Mouse (Mus musculus) forebrain, embryonic 10.5 days (tissue): Measurements from ENCODE around the gene Pthlh. TPM values are rescaled to one million over a fixed set of nuclear protein-coding genes. Genes with fewer than 3 reads are reported as not detected.

Experiments used
- DNase-seq: peaks from one replicate; pipeline ENCODE4 v3.0.0-alpha.2; 2017; ENCODE audit warnings: low spot score; ENCODE audit errors: extremely low spot score
- H3K27ac ChIP-seq: fragments of 300-500 bp; sonication (generic); 2 replicates; pipeline ENCODE4 v1.5.1; 2016; ENCODE audit warnings: mild to moderate bottlenecking
- H3K27me3 ChIP-seq: fragments of 300-500 bp; sonication (generic); 2 replicates; pipeline ENCODE4 v1.6.1; 2016; ENCODE audit warnings: mild to moderate bottlenecking; ENCODE audit not compliant: poor library complexity, severe bottlenecking
- H3K36me3 ChIP-seq: fragments of 300-500 bp; sonication (generic); replicated peaks from 2 replicates; pipeline ENCODE4 v1.6.1; 2016; ENCODE audit warnings: mild to moderate bottlenecking, moderate library complexity
- H3K4me1 ChIP-seq: fragments of 300-500 bp; sonication (generic); 2 replicates; pipeline ENCODE4 v1.6.1; 2016
- H3K4me3 ChIP-seq: fragments of 300-500 bp; sonication (generic); 2 replicates; pipeline ENCODE4 v1.5.1; 2016; ENCODE audit warnings: mild to moderate bottlenecking, moderate library complexity
- H3K9me3 ChIP-seq: fragments of 300-500 bp; sonication (generic); 2 replicates; pipeline ENCODE4 v1.6.1; 2016; ENCODE audit warnings: mild to moderate bottlenecking, moderate library complexity
- WGBS: fragments of 180-500 bp; shearing (Covaris S2); methylation state at CpG from one replicate; pipeline ENCODE4 v1.1.7; 2016; 5-methylcytosine and 5-hydroxymethylcytosine counted together
- polyA plus RNA-seq: library from polyadenylated mRNA; unstranded; fragments of >200 nt; fragmentation: Nextera tagmentation; extraction: Ambion mirVana; gene quantifications from 2 replicates; pipeline ENCODE4 v1.2.1, GENCODE M21; 2016

The Pthlh gene
- polyA plus RNA-seq, 1 experiment from 2014 or later, result 2.3 TPM

DNA sequence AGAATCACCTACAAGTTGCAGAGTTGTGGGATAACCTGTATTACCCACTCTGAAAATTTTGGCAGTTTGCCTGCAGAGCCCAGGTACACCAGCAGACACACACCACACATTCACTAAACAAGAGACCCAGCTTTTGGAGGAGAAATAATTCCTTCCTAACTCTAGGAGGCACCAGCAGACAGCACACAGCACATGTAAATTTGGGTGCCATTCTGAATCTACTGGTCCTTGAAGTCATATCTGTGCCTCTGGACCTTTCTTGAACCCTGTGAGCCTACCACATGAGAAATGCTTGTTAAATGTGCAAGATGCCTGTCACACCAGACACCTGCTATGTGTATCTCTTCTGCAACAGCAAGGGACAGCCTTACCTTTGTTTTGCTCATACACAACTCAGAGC is 19.7 kb downstream of the Pthlh start:
- no peaks in the 10 kb centered on the region for H3K9me3 ChIP-seq
- H3K4me1 ChIP-seq, result no peaks in the 10 kb centered on the region
- no peak overlapping the region for H3K27ac ChIP-seq
- no peaks in the 10 kb centered on the region for H3K27me3 ChIP-seq
- no peaks in the 10 kb centered on the region for H3K36me3 ChIP-seq
- no peak overlapping the region for H3K4me3 ChIP-seq
- no peak for DNase-seq

DNA sequence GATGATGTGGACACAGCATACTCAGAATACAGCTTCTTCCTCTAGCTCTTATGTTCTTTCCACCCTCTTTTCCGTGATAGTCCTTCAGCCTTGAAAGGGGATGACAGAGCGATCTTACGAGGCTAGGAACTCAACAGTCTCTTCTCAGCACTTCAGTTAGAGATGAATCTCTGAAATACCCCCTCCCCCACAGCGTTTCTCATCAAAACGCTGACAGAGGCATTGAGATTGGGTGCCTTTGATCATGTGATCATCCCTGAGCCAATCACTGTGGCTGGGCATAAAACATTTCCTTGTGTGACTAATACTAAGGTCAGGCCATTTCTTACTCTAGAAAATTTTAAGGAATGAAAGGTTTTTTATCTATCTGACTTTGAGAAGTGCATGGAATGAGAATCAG is 20.3 kb downstream of the Pthlh start:
- no peaks in the 10 kb centered on the region for H3K36me3 ChIP-seq
- no peak for DNase-seq
- no peaks in the 10 kb centered on the region for H3K27me3 ChIP-seq
- no peaks in the 10 kb centered on the region for H3K9me3 ChIP-seq
- no peak overlapping the region for H3K4me3 ChIP-seq
- no peak overlapping the region for H3K27ac ChIP-seq
- no peaks in the 10 kb centered on the region for H3K4me1 ChIP-seq
- 66% methylated on average over 5 of the region's 5 CpGs for WGBS

DNA sequence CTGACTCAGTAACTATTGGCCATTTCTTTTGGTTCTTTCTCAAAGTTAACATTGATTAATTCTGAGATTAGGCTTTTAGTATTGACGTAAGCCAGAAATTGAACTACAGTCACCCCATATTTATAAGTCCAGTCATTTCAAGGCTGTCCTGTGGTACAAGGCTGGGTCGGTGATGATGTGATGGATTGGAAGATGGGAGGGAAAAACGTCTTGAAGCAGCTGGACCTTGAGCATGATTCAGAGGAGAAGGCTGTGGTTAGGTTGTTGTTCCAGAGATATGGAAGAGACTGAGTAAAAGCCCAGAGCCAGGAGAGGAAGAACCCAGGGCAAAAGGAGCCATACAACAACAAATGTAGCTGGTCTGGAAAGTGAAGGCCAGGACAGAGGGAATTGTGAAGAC is 22.4 kb downstream of the Pthlh start:
- DNase-seq, result no peak
- Histone ChIP-seq H3K9me3 (no peaks in the 10 kb centered on the region), H3K27ac (no peak overlapping the region), H3K4me3 (no peak overlapping the region), H3K27me3 (no peaks in the 10 kb centered on the region), H3K36me3 (no peaks in the 10 kb centered on the region), H3K4me1 (no peaks in the 10 kb centered on the region)
- 87% methylated on average over 3 of the region's 3 CpGs for WGBS

DNA sequence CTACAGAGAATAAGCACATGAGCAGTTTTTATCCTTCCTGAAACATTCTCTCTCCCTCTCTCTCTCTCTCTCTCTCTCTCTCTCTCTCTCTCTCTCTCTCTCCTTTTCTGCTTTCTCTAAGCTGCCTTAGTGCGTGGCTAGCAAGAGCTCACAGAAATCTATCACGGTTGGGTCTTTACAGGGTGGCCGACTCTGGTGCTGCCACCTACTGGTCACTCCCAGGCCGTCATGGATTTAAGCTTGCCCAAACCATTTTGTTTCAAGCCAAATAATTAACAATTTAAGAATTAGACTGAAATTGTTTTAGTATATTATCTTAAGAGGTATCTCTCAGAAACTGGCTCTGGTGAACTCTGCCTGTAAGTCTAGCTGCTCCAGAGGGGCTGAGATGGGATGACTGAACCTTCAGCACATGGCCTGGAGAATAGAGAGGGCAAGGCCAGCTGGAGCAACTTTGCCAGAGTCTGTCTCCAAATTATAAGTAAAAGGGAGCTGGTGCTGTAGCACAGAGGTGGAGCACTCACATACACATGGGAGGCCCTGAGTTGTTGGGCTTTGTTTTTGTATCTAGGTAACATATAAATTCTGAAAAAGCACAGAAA is 23.7 kb downstream of the Pthlh start:
- WGBS, result 3% methylated on average over 4 of the region's 4 CpGs
- H3K4me3 ChIP-seq, result no peak overlapping the region
- H3K27ac ChIP-seq, result no peak overlapping the region
- H3K9me3 ChIP-seq, result no peaks in the 10 kb centered on the region
- H3K27me3 ChIP-seq, result no peaks in the 10 kb centered on the region
- peak; percentile 60 for DNase-seq
- H3K36me3 ChIP-seq, result no peaks in the 10 kb centered on the region
- H3K4me1 ChIP-seq, result no peaks in the 10 kb centered on the region

DNA sequence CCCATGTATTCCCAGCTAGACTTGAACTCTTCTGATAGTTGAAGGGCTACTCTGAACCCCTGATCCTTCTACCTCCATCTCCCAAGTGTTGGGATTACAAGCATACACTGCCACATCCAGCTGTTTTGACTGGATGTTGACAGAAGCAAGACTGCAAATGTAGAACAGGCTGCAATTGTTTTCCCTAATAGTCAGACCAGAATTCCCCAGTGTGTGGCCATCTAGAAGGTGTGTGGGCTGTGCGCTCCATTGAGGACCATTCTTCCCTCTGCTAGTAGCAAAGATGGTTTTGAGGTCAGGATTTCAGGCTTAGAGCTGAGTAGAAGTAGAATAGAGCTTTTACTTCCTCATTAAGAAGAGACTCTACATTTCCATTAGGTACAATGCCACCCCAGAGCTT is 37.3 kb downstream of the Pthlh start:
- H3K9me3 ChIP-seq, result no peaks in the 10 kb centered on the region
- H3K4me1 ChIP-seq, result no peaks in the 10 kb centered on the region
- H3K4me3 ChIP-seq, result no peak overlapping the region
- 92% methylated on average over 1 of the region's 1 CpGs for WGBS
- H3K27ac ChIP-seq, result no peak overlapping the region
- H3K36me3 ChIP-seq, result no peaks in the 10 kb centered on the region
- no peaks in the 10 kb centered on the region for H3K27me3 ChIP-seq
- no peak for DNase-seq

DNA sequence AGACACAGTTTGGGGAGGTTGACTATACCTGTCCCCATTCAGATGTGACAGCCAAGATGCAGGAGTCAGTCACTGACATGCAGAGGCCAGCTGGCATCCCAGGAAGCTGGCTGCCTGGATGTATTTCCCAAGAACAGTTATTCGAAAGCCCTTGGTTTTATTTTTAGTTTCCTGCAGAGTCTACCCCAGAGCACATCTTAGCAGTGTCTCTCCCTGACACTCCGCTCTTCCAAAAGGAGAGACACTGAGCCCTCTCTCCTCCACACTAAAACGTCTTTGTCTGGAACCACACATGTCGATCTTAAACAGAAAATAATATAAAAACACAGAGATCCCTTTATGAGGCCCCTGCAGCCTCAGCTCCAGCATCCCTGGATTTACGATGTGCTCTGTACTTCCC is 44.9 kb downstream of the Pthlh start:
- Histone ChIP-seq H3K9me3 (no peaks in the 10 kb centered on the region), H3K4me1 (peaks cover 5% of the 10 kb centered on the region; the same call in 1 of the 2 replicates), H3K27me3 (no peaks in the 10 kb centered on the region), H3K4me3 (no peak overlapping the region), H3K27ac (no peak overlapping the region), H3K36me3 (no peaks in the 10 kb centered on the region)
- DNase-seq, result no peak
- WGBS, result 87% methylated on average over 5 of the region's 5 CpGs

DNA sequence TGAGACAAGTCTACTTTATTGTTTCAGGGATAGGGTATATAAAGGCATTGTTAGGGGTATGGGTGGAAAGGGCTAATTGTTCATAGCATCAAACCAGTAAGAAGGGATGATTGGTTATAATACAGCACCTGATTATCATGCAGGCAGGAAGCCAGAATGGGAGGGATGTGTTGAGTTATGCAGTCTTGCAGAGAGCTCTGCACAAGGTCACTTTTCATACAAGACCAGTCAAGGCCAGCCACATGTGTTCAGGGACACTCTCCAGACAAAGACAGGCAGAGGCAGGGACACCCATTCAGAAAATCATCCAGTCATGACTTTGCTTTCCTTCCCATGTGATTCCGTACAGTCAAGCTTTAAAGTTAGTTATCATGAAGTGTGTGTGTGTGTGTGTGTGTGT is 47.8 kb downstream of the Pthlh start:
- Histone ChIP-seq H3K4me3 (no peak overlapping the region), H3K27ac (no peak overlapping the region), H3K4me1 (peaks cover 5% of the 10 kb centered on the region; the same call in 1 of the 2 replicates), H3K36me3 (no peaks in the 10 kb centered on the region), H3K9me3 (no peaks in the 10 kb centered on the region), H3K27me3 (no peaks in the 10 kb centered on the region)
- 97% methylated on average over 1 of the region's 1 CpGs for WGBS
- no peak for DNase-seq

DNA sequence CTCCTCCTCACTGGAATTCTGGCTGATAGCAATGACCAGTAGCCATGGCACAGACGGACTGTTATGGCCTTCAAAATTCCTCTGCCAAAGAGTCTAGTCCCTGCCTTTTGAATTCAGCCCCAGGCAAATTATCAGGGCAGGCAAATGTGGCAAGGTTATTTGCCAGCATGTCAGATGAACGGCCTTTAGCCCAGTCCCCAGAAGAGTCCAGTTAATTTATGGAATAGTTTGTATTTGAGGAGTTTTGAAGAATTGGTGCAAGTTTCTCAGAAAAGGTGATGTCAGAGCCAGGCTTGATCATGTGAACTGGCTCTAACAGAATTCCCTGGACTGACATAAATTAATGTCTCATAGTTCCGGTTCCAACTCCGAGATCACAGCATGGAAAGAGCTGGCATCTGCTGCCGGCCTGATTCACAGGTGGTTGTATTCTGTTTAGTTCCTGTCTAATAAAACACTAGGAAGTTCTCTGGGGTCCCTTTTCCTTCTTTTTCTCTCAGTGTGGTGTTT is 56.1 kb downstream of the Pthlh start:
- Histone ChIP-seq H3K27me3 (no peaks in the 10 kb centered on the region), H3K36me3 (no peaks in the 10 kb centered on the region), H3K4me1 (no peaks in the 10 kb centered on the region), H3K4me3 (no peak overlapping the region), H3K27ac (no peak overlapping the region), H3K9me3 (no peaks in the 10 kb centered on the region)
- 90% methylated on average over 5 of the region's 5 CpGs for WGBS
- DNase-seq, result no peak

Other genes starting within 250 kb of the Pthlh start
- gene Rep15, start 231.6 kb downstream of the Pthlh start, polyA plus RNA-seq, result 1.3 TPM in 2 replicates
- 122 and 134 TPM in 2 replicates for gene Mrps35, start 221.4 kb downstream of the Pthlh start, polyA plus RNA-seq
- gene Mansc4, start 177.2 kb downstream of the Pthlh start, polyA plus RNA-seq, result 1.1 and 1.5 TPM in 2 replicates
- 4.7 and 5.1 TPM in 2 replicates for gene Klhl42, start 172.8 kb downstream of the Pthlh start, polyA plus RNA-seq
- 24.9 and 26.7 TPM in 2 replicates for gene Ccdc91, start 211.6 kb upstream of the Pthlh start, polyA plus RNA-seq